Mouse (Mus musculus) heart, embryonic 10.5 days (tissue): ENCODE measurements around the gene Olfr629. TPM values are rescaled to one million over a fixed set of nuclear protein-coding genes. Genes with fewer than 3 reads are reported as not detected.
"Not testable (repeated sequence)": the region's sequence is repeated elsewhere in the genome, so short reads cannot be mapped to it uniquely, and the experiment has no call there.

ENCODE experiments used
- DNase-seq: peaks from one replicate; pipeline ENCODE4 v3.0.0-alpha.2; 2017; ENCODE audit warnings: low spot score
- H3K27ac ChIP-seq: fragments of 300-500 bp; sonication (generic); 2 replicates; pipeline ENCODE4 v1.5.1; 2016; ENCODE audit warnings: mild to moderate bottlenecking
- H3K27me3 ChIP-seq: fragments of 300-500 bp; sonication (generic); 2 replicates; pipeline ENCODE4 v1.6.1; 2016; ENCODE audit warnings: mild to moderate bottlenecking; ENCODE audit not compliant: poor library complexity, insufficient read depth, severe bottlenecking
- H3K36me3 ChIP-seq: fragments of 300-500 bp; sonication (generic); 2 replicates; pipeline ENCODE4 v1.6.1; 2016; ENCODE audit warnings: mild to moderate bottlenecking, moderate library complexity
- H3K4me1 ChIP-seq: fragments of 300-500 bp; sonication (generic); 2 replicates; pipeline ENCODE4 v1.6.1; 2016; ENCODE audit warnings: mild to moderate bottlenecking
- H3K4me3 ChIP-seq: fragments of 300-500 bp; sonication (generic); 2 replicates; pipeline ENCODE4 v1.5.1; 2016; ENCODE audit warnings: mild to moderate bottlenecking, moderate library complexity
- H3K9me3 ChIP-seq: fragments of 300-500 bp; sonication (generic); 2 replicates; pipeline ENCODE4 v1.6.1; 2016; ENCODE audit warnings: mild to moderate bottlenecking, moderate library complexity
- WGBS: fragments of 180-500 bp; shearing (Covaris S2); methylation state at CpG from one replicate; pipeline ENCODE4 v1.1.7; 2016; 5-methylcytosine and 5-hydroxymethylcytosine counted together
- polyA plus RNA-seq: library from polyadenylated mRNA; unstranded; fragments of >200 nt; fragmentation: Nextera tagmentation; extraction: Ambion mirVana; gene quantifications from 2 replicates; pipeline ENCODE4 v1.2.1, GENCODE M21; 2016

Gene Olfr629
- not detected in 2 replicates for polyA plus RNA-seq

GRCm38 (mm10) chr7:103744843-103745242, at the start of gene Olfr629:
Gene Olfr629, minus strand, starts transcription at chr7:103744943.
- DNase-seq, result no peak
- Histone ChIP-seq H3K27me3 (no peaks in the 10 kb centered on the region), H3K4me3 (no peak within 1 kb of the TSS), H3K36me3 (no peaks in the 10 kb centered on the region), H3K4me1 (no peaks in the 10 kb centered on the region), H3K27ac (no peak within 1 kb of the TSS), H3K9me3 (no peaks in the 10 kb centered on the region)
- 78% methylated on average over 2 of the region's 2 CpGs for WGBS

GRCm38 (mm10) chr7:103792669-103793388, 48.1 kb upstream of the Olfr629 start:
- DNase-seq, result no peak
- 16% methylated on average over 4 of the region's 4 CpGs for WGBS
- no peaks in the 10 kb centered on the region for H3K4me1 ChIP-seq
- no peaks in the 10 kb centered on the region for H3K9me3 ChIP-seq
- H3K27ac ChIP-seq, result no peak overlapping the region
- no peaks in the 10 kb centered on the region for H3K36me3 ChIP-seq
- H3K4me3 ChIP-seq, result no peak overlapping the region
- no peaks in the 10 kb centered on the region for H3K27me3 ChIP-seq

- H3K36me3 ChIP-seq, result no peaks in the 10 kb centered on the region
- no peaks in the 10 kb centered on the region for H3K27me3 ChIP-seq
- H3K4me1 ChIP-seq, result no peaks in the 10 kb centered on the region
- no peak within 1 kb of the TSS for H3K4me3 ChIP-seq
- H3K9me3 ChIP-seq, result no peaks in the 10 kb centered on the region
- 80% methylated on average over 3 of the region's 3 CpGs for WGBS
- H3K27ac ChIP-seq, result no peak within 1 kb of the TSS
- DNase-seq, result no peak
Observed at GRCm38 (mm10) chr7:103791721-103792120, 47.0 kb upstream of the Olfr629 start, which contains the start of gene Olfr67. Gene Olfr67, minus strand, starts transcription at chr7:103791821.

GRCm38 (mm10) chr7:103779598-103779997, 34.9 kb upstream of the Olfr629 start, which contains the start of gene Olfr68:
Gene Olfr68, minus strand, starts transcription at chr7:103779698.
- Histone ChIP-seq H3K27ac (no peak within 1 kb of the TSS), H3K36me3 (no peaks in the 10 kb centered on the region), H3K4me1 (no peaks in the 10 kb centered on the region), H3K27me3 (no peaks in the 10 kb centered on the region), H3K4me3 (no peak within 1 kb of the TSS), H3K9me3 (no peaks in the 10 kb centered on the region)
- 80% methylated on average over 3 of the region's 3 CpGs for WGBS
- no peak for DNase-seq

DNA sequence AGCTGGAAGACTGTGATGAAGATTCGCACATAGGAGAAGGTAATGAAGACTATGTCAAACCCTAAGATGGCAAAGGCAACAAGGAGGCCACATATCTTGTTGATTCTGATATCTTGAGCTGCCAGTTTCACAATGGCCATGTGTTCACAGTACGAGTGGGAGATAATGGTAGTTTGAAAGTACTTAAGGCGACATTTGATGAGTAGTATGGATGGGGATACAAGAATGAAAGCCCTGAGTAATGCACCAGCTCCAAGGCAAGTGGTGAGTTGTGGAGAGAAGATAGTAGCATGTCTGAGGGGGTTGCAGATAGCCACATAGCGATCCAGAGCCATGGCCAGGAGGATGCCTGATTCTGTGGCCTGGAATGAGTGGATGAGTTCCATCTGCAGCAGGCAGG, 32.9 kb upstream of the Olfr629 start:
- H3K36me3 ChIP-seq, H3K27me3 ChIP-seq, DNase-seq, H3K4me3 ChIP-seq, H3K4me1 ChIP-seq, H3K9me3 ChIP-seq, H3K27ac ChIP-seq: not testable (repeated sequence)
- 62% methylated on average over 4 of the region's 4 CpGs for WGBS

GRCm38 (mm10) chr7:103771494-103771893, 26.8 kb upstream of the Olfr629 start, which contains the start of gene Olfr69:
Gene Olfr69, minus strand, starts transcription at chr7:103771594.
- H3K27ac ChIP-seq, result no peak within 1 kb of the TSS
- H3K9me3 ChIP-seq, result no peaks in the 10 kb centered on the region
- no peaks in the 10 kb centered on the region for H3K27me3 ChIP-seq
- DNase-seq, result no peak
- no peak within 1 kb of the TSS for H3K4me3 ChIP-seq
- no peaks in the 10 kb centered on the region for H3K36me3 ChIP-seq
- 71% methylated on average over 2 of the region's 2 CpGs for WGBS
- no peaks in the 10 kb centered on the region for H3K4me1 ChIP-seq

GRCm38 (mm10) chr7:103767687-103768086, 22.9 kb upstream of the Olfr629 start:
- H3K36me3 ChIP-seq, H3K27me3 ChIP-seq, DNase-seq, H3K4me1 ChIP-seq, H3K27ac ChIP-seq, H3K4me3 ChIP-seq, H3K9me3 ChIP-seq: not testable (repeated sequence)
- 70% methylated on average over 6 of the region's 6 CpGs for WGBS

GRCm38 (mm10) chr7:103762212-103762611, 17.5 kb upstream of the Olfr629 start:
- not testable (repeated sequence) for H3K4me1 ChIP-seq, H3K9me3 ChIP-seq, DNase-seq, H3K36me3 ChIP-seq, H3K4me3 ChIP-seq, H3K27me3 ChIP-seq, H3K27ac ChIP-seq
- WGBS, result 86% methylated on average over 6 of the region's 6 CpGs

DNA sequence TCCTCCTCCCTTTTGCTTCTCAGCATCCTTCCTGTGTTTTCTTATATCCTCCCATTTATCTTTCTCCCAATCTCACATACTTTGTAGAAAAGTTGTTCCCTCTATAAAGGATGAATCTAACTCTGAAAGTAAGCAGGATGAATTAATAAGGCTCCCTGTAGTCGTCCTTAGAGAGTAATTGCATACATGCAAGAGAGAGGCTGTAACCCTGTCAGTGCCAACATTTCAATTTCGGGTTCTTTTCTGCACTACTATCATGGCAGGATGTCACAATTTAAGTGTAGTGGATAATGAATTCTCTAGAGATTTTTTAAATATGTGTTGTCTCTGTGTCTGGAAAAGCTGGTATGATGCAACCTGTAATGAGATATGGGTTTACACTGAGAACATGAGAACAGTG, 12.5 kb upstream of the Olfr629 start, which contains the start of gene Olfr630:
Gene Olfr630 (minus strand): TSS at position 101 of the 400 bp plus-strand sequence.
- H3K9me3 ChIP-seq, result no peaks in the 10 kb centered on the region
- H3K27me3 ChIP-seq, result no peaks in the 10 kb centered on the region
- no peak within 1 kb of the TSS for H3K4me3 ChIP-seq
- WGBS, result 36% methylated on average over 2 of the region's 2 CpGs
- DNase-seq, result no peak
- no peak within 1 kb of the TSS for H3K27ac ChIP-seq
- H3K36me3 ChIP-seq, result no peaks in the 10 kb centered on the region
- no peaks in the 10 kb centered on the region for H3K4me1 ChIP-seq

GRCm38 (mm10) chr7:103730074-103730473, 14.7 kb downstream of the Olfr629 start, which contains the start of gene Olfr628:
Gene Olfr628, plus strand, starts transcription at chr7:103730374.
- no peak within 1 kb of the TSS for H3K27ac ChIP-seq
- WGBS, result 78% methylated on average over 1 of the region's 1 CpGs
- no peak for DNase-seq
- no peaks in the 10 kb centered on the region for H3K36me3 ChIP-seq
- H3K9me3 ChIP-seq, result no peaks in the 10 kb centered on the region
- no peaks in the 10 kb centered on the region for H3K27me3 ChIP-seq
- no peaks in the 10 kb centered on the region for H3K4me1 ChIP-seq
- H3K4me3 ChIP-seq, result no peak within 1 kb of the TSS

DNA sequence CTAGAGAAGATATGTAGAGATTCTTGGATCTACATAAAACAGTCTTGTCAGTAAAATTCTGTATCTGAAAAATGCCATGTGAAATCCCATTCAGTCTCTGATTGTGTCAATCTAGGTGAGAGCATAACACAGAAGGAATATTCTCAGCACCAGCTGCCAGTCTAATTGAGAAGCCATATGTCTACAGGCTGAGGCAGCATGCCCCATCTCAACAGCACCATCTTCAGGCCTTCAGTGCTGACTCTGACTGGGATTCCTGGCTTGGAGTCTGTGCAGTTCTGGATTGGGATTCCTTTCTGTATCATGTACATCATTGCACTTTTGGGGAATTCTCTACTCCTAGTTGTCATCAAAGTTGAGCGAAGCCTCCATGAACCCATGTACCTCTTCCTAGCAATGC, 28.3 kb downstream of the Olfr629 start:
- not testable (repeated sequence) for H3K36me3 ChIP-seq, H3K27me3 ChIP-seq, H3K4me3 ChIP-seq, H3K4me1 ChIP-seq, DNase-seq, H3K9me3 ChIP-seq, H3K27ac ChIP-seq
- WGBS, result 91% methylated on average over 1 of the region's 1 CpGs

DNA sequence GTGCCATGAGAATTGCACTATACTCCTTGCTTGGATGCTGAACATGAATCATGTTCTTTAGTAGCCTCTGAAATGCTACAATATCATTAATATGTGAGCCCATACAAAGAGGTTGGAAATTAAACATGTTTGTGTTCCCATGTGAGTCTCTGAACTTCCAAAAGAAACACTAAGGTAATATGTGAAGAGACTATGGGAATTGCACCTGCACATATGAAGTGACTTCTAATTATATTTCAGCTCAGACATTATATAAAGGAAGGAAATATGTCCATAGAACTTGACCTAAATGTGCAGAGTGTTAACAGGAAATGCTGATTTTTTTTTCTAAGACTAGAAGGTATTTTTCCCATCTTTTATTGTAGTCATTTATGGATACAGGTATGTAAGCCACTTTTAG, 30.4 kb downstream of the Olfr629 start, which contains the start of gene Olfr243:
Gene Olfr243 (plus strand): TSS at position 301 of the 400 bp plus-strand sequence.
- H3K36me3 ChIP-seq, result no peaks in the 10 kb centered on the region
- no peaks in the 10 kb centered on the region for H3K9me3 ChIP-seq
- H3K27me3 ChIP-seq, result no peaks in the 10 kb centered on the region
- no peaks in the 10 kb centered on the region for H3K4me1 ChIP-seq
- DNase-seq, result no peak
- no peak within 1 kb of the TSS for H3K4me3 ChIP-seq
- no peak within 1 kb of the TSS for H3K27ac ChIP-seq

GRCm38 (mm10) chr7:103712024-103712423, 32.7 kb downstream of the Olfr629 start:
- H3K27ac ChIP-seq, result no peak overlapping the region
- H3K9me3 ChIP-seq, result no peaks in the 10 kb centered on the region
- H3K27me3 ChIP-seq, result no peaks in the 10 kb centered on the region
- H3K4me3 ChIP-seq, result no peak overlapping the region
- no peaks in the 10 kb centered on the region for H3K4me1 ChIP-seq
- 31% methylated on average over 2 of the region's 2 CpGs for WGBS
- no peak for DNase-seq
- H3K36me3 ChIP-seq, result no peaks in the 10 kb centered on the region
